Mouse (Mus musculus): ENCODE measurements around the gene Prok2. TPM values are rescaled to one million over a fixed set of nuclear protein-coding genes. Genes with fewer than 3 reads are reported as not detected.
A peak's percentile ranks its signal among the peaks of the same experiment; 100 is the strongest.

Prok2 gene
- polyA plus RNA-seq, 1 experiment, result 0.06 TPM

- H3K4me3 ChIP-seq (ENCODE audit: insufficient read depth, low read length), result no peak overlapping the region
- no peak for TF ChIP-seq POLR2A (IDR thresholded peaks at IDR 0.05; ENCODE audit: extremely low read depth, insufficient read depth, low read length)
- H3K4me1 ChIP-seq (ENCODE audit: control insufficient read depth, insufficient read depth, low read length), result no peaks in the 10 kb centered on the region; the same call in 1 of the 2 replicates
- H3K27ac ChIP-seq (ENCODE audit: insufficient read depth, low read length), result no peak overlapping the region
These were observed 8.5 kb upstream of the Prok2 start for GRCm38 (mm10) chr6:99734666-99735065.

DNA sequence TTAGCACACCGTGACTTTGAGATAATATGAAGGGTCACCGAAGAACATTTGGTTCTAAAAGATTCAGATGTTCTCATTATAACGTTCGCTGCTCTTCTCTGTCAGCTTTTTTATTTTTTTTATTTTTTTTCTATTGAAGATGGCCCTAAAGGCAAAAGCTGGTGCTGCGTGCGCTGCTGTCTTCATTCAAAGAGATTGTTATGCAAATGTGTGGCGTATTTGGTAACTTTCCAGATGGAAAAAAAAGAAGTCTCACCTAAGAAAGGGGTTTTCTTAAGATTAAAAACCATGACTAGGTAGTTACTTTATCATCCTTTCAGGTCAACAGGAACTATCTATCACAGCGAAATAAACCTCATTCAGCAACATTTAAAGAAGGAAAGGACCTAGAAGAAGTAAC lies 6.5 kb upstream of the Prok2 start:
- TF ChIP-seq POLR2A (IDR thresholded peaks at IDR 0.05; ENCODE audit: extremely low read depth, insufficient read depth, low read length), result no peak
- no peak for TF ChIP-seq CTCF (IDR thresholded peaks at IDR 0.05; ENCODE audit: extremely low read depth, insufficient read depth, low read length)
- Histone ChIP-seq H3K4me1 (ENCODE audit: control insufficient read depth, insufficient read depth, low read length) (no peaks in the 10 kb centered on the region), H3K4me3 (ENCODE audit: insufficient read depth, low read length) (no peak overlapping the region), H3K27ac (ENCODE audit: insufficient read depth, low read length) (no peak overlapping the region)

DNA sequence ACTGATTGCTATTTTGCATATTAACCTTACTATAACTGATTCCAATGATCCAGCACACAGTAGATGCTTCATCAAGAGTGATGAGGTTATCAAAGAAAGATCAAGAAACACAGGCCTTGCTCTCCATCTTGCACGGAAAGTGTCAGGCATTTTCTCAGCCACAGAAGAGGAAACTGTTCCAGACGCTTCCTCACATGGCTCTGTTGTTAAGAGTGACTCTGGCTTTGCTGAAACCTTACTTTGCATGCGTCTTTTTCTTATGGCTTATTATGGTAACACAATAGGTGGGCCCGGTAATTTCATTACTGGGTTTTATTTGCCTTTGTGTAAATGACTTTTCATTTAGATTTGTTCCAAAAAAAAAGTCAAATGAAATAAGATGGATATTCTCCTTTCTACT lies 5.7 kb upstream of the Prok2 start:
- no peak overlapping the region for H3K27ac ChIP-seq (ENCODE audit: insufficient read depth, low read length)
- no peaks in the 10 kb centered on the region for H3K4me1 ChIP-seq (ENCODE audit: control insufficient read depth, insufficient read depth, low read length)
- no peak overlapping the region for H3K4me3 ChIP-seq (ENCODE audit: insufficient read depth, low read length)
- TF ChIP-seq CTCF (IDR thresholded peaks at IDR 0.05; ENCODE audit: extremely low read depth, insufficient read depth, low read length), result no peak
- TF ChIP-seq POLR2A (IDR thresholded peaks at IDR 0.05; ENCODE audit: extremely low read depth, insufficient read depth, low read length), result no peak

- Histone ChIP-seq H3K4me3 (ENCODE audit: insufficient read depth, low read length) (no peak overlapping the region), H3K4me1 (ENCODE audit: control insufficient read depth, insufficient read depth, low read length) (no peaks in the 10 kb centered on the region), H3K27ac (ENCODE audit: insufficient read depth, low read length) (no peak overlapping the region)
- TF ChIP-seq POLR2A (IDR thresholded peaks at IDR 0.05; ENCODE audit: extremely low read depth, insufficient read depth, low read length) (no peak), CTCF (IDR thresholded peaks at IDR 0.05; ENCODE audit: extremely low read depth, insufficient read depth, low read length) (no peak)
These were observed 3.7 kb upstream of the Prok2 start for GRCm38 (mm10) chr6:99729853-99730252.

DNA sequence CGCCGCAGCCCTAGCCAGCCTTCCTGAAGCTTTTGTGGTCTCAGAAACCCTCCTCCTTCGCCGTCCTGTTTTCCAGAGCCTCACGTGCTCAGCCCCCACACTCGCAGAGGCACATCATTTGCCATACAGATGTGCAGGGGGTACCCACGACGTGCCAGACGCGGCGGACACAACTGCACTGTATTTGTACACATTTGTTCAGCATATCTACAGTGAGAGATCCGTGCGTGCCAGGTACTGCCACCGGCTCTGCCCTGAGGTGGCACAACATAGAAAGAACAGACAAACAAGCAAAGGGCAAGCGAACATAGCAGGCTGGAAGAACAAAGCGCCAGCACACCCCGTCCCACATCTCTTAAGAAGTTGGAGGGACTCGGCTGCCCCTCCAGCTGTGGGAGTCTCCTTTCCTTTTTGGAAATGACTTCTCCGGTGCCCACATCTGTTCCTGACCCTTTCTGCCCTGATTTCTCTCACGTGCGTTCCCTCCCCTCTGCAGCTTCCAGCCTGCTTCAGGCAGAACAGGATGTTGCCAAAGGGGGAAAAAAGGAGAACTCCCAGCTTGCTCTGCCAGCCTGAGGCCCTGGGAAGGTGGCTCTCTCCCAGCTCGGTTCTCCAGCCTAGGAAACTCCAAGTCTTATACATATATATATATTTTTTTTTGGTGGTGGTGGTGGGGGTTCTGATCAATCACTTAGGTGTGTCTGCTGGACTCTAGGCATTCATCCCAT lies 548 bp upstream of the Prok2 start:
- TF ChIP-seq CTCF (IDR thresholded peaks at IDR 0.05; ENCODE audit: extremely low read depth, insufficient read depth, low read length) (no peak), POLR2A (IDR thresholded peaks at IDR 0.05; ENCODE audit: extremely low read depth, insufficient read depth, low read length) (no peak)
- Histone ChIP-seq H3K4me3 (ENCODE audit: insufficient read depth, low read length) (peak overlapping the region; percentile 28; the same call in 1 of the 2 replicates), H3K4me1 (ENCODE audit: control insufficient read depth, insufficient read depth, low read length) (no peaks in the 10 kb centered on the region), H3K27ac (ENCODE audit: insufficient read depth, low read length) (no peak overlapping the region)

- Histone ChIP-seq H3K4me1 (ENCODE audit: control insufficient read depth, insufficient read depth, low read length) (no peaks in the 10 kb centered on the region), H3K27ac (ENCODE audit: insufficient read depth, low read length) (no peak overlapping the region), H3K4me3 (ENCODE audit: insufficient read depth, low read length) (no peak overlapping the region)
- TF ChIP-seq CTCF (IDR thresholded peaks at IDR 0.05; ENCODE audit: extremely low read depth, insufficient read depth, low read length) (no peak), POLR2A (IDR thresholded peaks at IDR 0.05; ENCODE audit: extremely low read depth, insufficient read depth, low read length) (no peak)
These were observed 3.8 kb downstream of the Prok2 start for GRCm38 (mm10) chr6:99722390-99722789.

GRCm38 (mm10) chr6:99721032-99721431 lies 5.2 kb downstream of the Prok2 start:
- H3K27ac ChIP-seq (ENCODE audit: insufficient read depth, low read length), result no peak overlapping the region
- H3K4me1 ChIP-seq (ENCODE audit: control insufficient read depth, insufficient read depth, low read length), result no peaks in the 10 kb centered on the region
- TF ChIP-seq POLR2A (IDR thresholded peaks at IDR 0.05; ENCODE audit: extremely low read depth, insufficient read depth, low read length) (no peak), CTCF (IDR thresholded peaks at IDR 0.05; ENCODE audit: extremely low read depth, insufficient read depth, low read length) (no peak)
- H3K4me3 ChIP-seq (ENCODE audit: insufficient read depth, low read length), result no peak overlapping the region

- TF ChIP-seq POLR2A (IDR thresholded peaks at IDR 0.05; ENCODE audit: extremely low read depth, insufficient read depth, low read length), result no peak
- TF ChIP-seq CTCF (IDR thresholded peaks at IDR 0.05; ENCODE audit: extremely low read depth, insufficient read depth, low read length), result no peak
- H3K4me1 ChIP-seq (ENCODE audit: control insufficient read depth, insufficient read depth, low read length), result no peaks in the 10 kb centered on the region
These were observed 10.3 kb downstream of the Prok2 start for GRCm38 (mm10) chr6:99715913-99716312.

GRCm38 (mm10) chr6:99715191-99715590 lies 11.0 kb downstream of the Prok2 start:
- no peak for TF ChIP-seq POLR2A (IDR thresholded peaks at IDR 0.05; ENCODE audit: extremely low read depth, insufficient read depth, low read length)
- no peak for TF ChIP-seq CTCF (IDR thresholded peaks at IDR 0.05; ENCODE audit: extremely low read depth, insufficient read depth, low read length)
- H3K4me3 ChIP-seq (ENCODE audit: insufficient read depth, low read length), result no peak overlapping the region
- no peaks in the 10 kb centered on the region for H3K4me1 ChIP-seq (ENCODE audit: control insufficient read depth, insufficient read depth, low read length)

More at GRCm38 (mm10) chr6:99715913-99716312, 10.3 kb downstream of the Prok2 start:
- H3K4me3 ChIP-seq (ENCODE audit: insufficient read depth, low read length), result no peak overlapping the region
- no peak overlapping the region for H3K27ac ChIP-seq (ENCODE audit: insufficient read depth, low read length)

DNA sequence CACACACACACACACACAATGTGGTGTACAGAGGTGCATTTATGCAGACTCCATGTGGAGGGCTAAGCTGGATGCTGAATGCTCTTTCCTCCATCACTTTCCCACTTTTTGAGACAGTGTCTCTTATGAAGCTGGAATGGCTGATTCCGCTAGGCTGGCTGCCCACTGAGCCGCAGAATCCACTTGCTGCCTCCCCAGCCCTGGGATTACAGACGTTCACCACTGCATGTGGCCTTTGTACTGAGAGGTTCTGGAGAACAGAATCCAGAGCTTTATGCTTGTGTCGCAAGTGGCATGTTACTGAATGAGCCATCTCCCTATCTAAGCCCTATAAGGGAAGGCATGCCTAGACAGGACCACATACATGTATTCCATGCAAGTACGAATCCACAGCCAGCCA lies 12.9 kb downstream of the Prok2 start:
- no peak overlapping the region for H3K4me3 ChIP-seq (ENCODE audit: insufficient read depth, low read length)
- H3K27ac ChIP-seq (ENCODE audit: insufficient read depth, low read length), result no peak overlapping the region
- TF ChIP-seq CTCF (IDR thresholded peaks at IDR 0.05; ENCODE audit: extremely low read depth, insufficient read depth, low read length), result no peak
- TF ChIP-seq POLR2A (IDR thresholded peaks at IDR 0.05; ENCODE audit: extremely low read depth, insufficient read depth, low read length), result no peak
- H3K4me1 ChIP-seq (ENCODE audit: control insufficient read depth, insufficient read depth, low read length), result no peaks in the 10 kb centered on the region

More at GRCm38 (mm10) chr6:99715191-99715590, 11.0 kb downstream of the Prok2 start:
- H3K27ac ChIP-seq (ENCODE audit: insufficient read depth, low read length), result no peak overlapping the region

Measured in cortical plate, adult 2 months (tissue).